Mouse (Mus musculus) C2C12 (cell line): ENCODE data around the gene Col19a1. TPM values are rescaled to one million over a fixed set of nuclear protein-coding genes. Genes with fewer than 3 reads are reported as not detected.

Experiments used
- H3K27me3 ChIP-seq: one replicate; pipeline ENCODE4 v1.6.1; 2011; ENCODE audit not compliant: control insufficient read depth, insufficient read depth, insufficient read length
- H3K36me3 ChIP-seq: one replicate; pipeline ENCODE4 v1.6.1; 2011; ENCODE audit not compliant: control insufficient read depth, insufficient read depth
- H3K4me3 ChIP-seq: one replicate; pipeline ENCODE4 v1.5.1; 2011; ENCODE audit warnings: mild to moderate bottlenecking, control low read depth; ENCODE audit not compliant: poor library complexity, insufficient read depth, severe bottlenecking
- H3K79me2 ChIP-seq: one replicate; pipeline ENCODE4 v1.6.1; 2011; ENCODE audit not compliant: control insufficient read depth, insufficient read depth
- H3K79me3 ChIP-seq: one replicate; pipeline ENCODE4 v1.6.1; 2011; ENCODE audit warnings: low read depth, control low read depth
- H3ac ChIP-seq: one replicate; pipeline ENCODE3; 2011; ENCODE audit warnings: low read depth; ENCODE audit not compliant: control insufficient read depth, insufficient read length
- CEBPB ChIP-seq: IDR thresholded peaks from one replicate; pipeline ENCODE4 v1.6.1; 2011; ENCODE audit warnings: low read depth, mild to moderate bottlenecking, control low read depth, moderate library complexity
- CTCF ChIP-seq: IDR thresholded peaks from one replicate; pipeline ENCODE4 v1.5.1; 2011; ENCODE audit not compliant: control insufficient read depth, insufficient read depth, insufficient read length
- FOSL1 ChIP-seq: IDR thresholded peaks from one replicate; pipeline ENCODE4 v1.8.0; 2011; ENCODE audit warnings: mild to moderate bottlenecking, low read length; ENCODE audit not compliant: poor library complexity, insufficient read depth, severe bottlenecking
- MAX ChIP-seq: IDR thresholded peaks from one replicate; pipeline ENCODE4 v1.6.1; 2011; ENCODE audit warnings: mild to moderate bottlenecking, control low read depth
- MYOD1 ChIP-seq: IDR thresholded peaks from one replicate; pipeline ENCODE4 v1.6.1; 2011; ENCODE audit warnings: low read depth; ENCODE audit not compliant: control insufficient read depth, insufficient read length
- MYOG ChIP-seq: IDR thresholded peaks from one replicate; pipeline ENCODE4 v1.6.1; 2011; ENCODE audit not compliant: control insufficient read depth, insufficient read length; ENCODE audit errors: extremely low read depth
- USF1 ChIP-seq: IDR thresholded peaks from one replicate; pipeline ENCODE4 v1.6.1; 2011; ENCODE audit warnings: low read depth, mild to moderate bottlenecking, control low read depth, moderate library complexity
- polyA plus RNA-seq: library from polyadenylated mRNA; unstranded; fragments of >200 nt; fragmentation: generic; extraction: Trizol; gene quantifications from one replicate; pipeline ENCODE4 v1.2.1, GENCODE M21; 2012; ENCODE audit warnings: missing spikeins

Col19a1 gene
- polyA plus RNA-seq, 1 experiment, result 0.01 TPM

DNA sequence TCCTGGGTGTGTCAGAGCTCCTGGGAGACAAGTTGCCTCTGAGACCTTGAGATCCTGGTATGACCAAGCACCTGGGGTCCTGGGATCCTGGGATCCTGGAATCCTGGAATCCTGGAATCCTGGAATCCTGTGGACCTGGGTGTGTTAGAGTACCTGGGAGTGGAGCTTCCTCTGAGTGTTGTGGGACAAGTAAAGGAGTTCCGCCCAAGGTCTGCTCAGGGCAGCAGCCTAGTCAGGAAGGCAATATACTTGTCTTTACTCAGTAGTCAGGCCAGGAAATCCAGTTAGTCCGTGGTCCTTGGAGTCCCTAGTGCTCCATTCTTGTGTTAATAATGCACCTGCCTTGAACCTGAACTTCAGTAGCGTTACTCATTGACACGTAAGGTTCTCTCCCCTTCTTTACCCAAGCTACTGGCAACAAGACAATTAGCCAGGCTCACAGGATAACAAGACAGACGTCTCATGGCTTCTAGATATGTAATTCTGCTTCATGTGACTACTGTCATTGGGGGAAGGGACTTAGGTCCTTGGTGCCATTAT lies 239.6 kb downstream of the Col19a1 start:
- Histone ChIP-seq H3K36me3 (no peaks in the 10 kb centered on the region), H3ac (no peak overlapping the region), H3K27me3 (no peaks in the 10 kb centered on the region), H3K4me3 (no peak overlapping the region), H3K79me2 (no peaks in the 10 kb centered on the region), H3K79me3 (no peaks in the 10 kb centered on the region)
- TF ChIP-seq MYOG (no peak), CTCF (no peak), FOSL1 (no peak), MYOD1 (no peak), MAX (no peak), CEBPB (no peak), USF1 (no peak)

DNA sequence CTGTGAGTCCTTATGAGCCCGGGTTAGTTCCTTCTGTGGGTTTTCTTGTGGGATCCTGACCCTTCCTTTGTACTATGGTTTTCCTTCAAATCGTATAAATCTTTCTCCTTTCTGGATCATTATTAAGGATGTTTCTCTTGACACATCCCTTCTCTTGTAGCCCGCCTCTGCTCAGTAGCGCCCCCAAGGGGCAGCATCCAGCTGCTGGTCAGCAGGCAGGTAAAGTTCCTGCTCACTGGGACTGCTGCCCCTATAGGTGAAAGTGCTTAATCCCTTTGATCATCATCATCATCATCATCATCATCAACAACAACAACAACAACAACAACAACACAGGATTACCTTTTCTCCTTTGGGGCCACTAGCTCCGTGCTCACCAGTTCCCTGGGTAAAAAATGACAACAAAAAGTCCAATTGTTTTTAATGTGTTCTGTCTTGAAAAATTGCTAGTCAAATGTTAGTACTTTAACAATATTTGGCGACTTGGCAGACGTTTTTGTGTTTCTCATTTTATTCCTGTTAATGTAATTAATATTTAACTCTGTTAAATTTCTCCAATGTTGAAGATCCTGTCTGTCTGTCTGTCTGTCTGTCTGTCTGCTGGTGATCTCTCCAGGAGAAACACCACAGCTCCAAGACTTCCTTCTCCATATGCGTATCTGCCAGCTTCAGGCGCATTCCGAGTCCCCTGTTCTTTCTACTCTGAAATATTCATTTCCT lies 249.6 kb downstream of the Col19a1 start:
- Histone ChIP-seq H3K4me3 (no peak overlapping the region), H3K79me3 (no peaks in the 10 kb centered on the region), H3K36me3 (no peaks in the 10 kb centered on the region), H3K79me2 (no peaks in the 10 kb centered on the region), H3K27me3 (no peaks in the 10 kb centered on the region), H3ac (no peak overlapping the region)
- TF ChIP-seq CEBPB (no peak), MYOD1 (no peak), CTCF (no peak), MYOG (no peak), MAX (no peak), FOSL1 (no peak), USF1 (no peak)

GRCm38 (mm10) chr1:24336051-24336450 lies 251.2 kb downstream of the Col19a1 start:
- Histone ChIP-seq H3K4me3 (no peak overlapping the region), H3K79me2 (no peaks in the 10 kb centered on the region), H3K27me3 (no peaks in the 10 kb centered on the region), H3K79me3 (no peaks in the 10 kb centered on the region), H3ac (no peak overlapping the region), H3K36me3 (no peaks in the 10 kb centered on the region)
- TF ChIP-seq CEBPB, result no peak
- TF ChIP-seq MYOD1, result no peak
- TF ChIP-seq MYOG, result no peak
- TF ChIP-seq CTCF, result no peak
- TF ChIP-seq USF1, result no peak
- TF ChIP-seq FOSL1, result no peak

- H3K36me3 ChIP-seq, result no peaks in the 10 kb centered on the region
- no peaks in the 10 kb centered on the region for H3K79me2 ChIP-seq
- H3K79me3 ChIP-seq, result no peaks in the 10 kb centered on the region
- no peak overlapping the region for H3ac ChIP-seq
- TF ChIP-seq FOSL1, result no peak
- TF ChIP-seq MYOG, result no peak
- TF ChIP-seq USF1, result no peak
- no peak for TF ChIP-seq MAX
- TF ChIP-seq MYOD1, result no peak
- no peak for TF ChIP-seq CEBPB
- no peak for TF ChIP-seq CTCF
- no peak overlapping the region for H3K4me3 ChIP-seq
- no peaks in the 10 kb centered on the region for H3K27me3 ChIP-seq
Observed at GRCm38 (mm10) chr1:24316961-24317589, 270.2 kb downstream of the Col19a1 start.

DNA sequence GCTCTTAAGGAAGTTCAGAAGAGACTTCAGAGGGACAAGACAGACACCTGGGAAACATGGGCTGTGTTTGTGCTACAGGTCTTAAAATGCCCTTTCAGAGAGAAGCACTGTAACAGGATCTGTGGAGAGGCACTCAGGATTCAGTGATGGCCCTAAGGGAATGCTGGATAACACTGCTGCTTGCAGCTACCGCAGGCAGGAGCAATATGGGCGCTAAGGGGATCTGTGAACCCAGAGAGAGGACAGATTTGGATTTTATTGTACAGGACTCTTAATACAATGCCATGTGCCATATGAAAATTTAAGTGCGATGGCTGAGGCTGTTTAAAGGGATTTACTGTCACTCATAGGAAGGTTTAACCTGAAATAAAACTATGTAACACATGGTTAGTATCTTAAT lies 270.8 kb downstream of the Col19a1 start:
- TF ChIP-seq MAX, result no peak
- TF ChIP-seq USF1, result no peak
- TF ChIP-seq FOSL1, result no peak
- TF ChIP-seq CEBPB, result no peak
- no peak for TF ChIP-seq MYOG
- no peak for TF ChIP-seq MYOD1
- no peak for TF ChIP-seq CTCF
- H3K79me2 ChIP-seq, result no peaks in the 10 kb centered on the region
- no peaks in the 10 kb centered on the region for H3K27me3 ChIP-seq
- H3K36me3 ChIP-seq, result no peaks in the 10 kb centered on the region
- no peak overlapping the region for H3ac ChIP-seq
- H3K4me3 ChIP-seq, result no peak overlapping the region
- no peaks in the 10 kb centered on the region for H3K79me3 ChIP-seq

GRCm38 (mm10) chr1:24310847-24311246 lies 276.4 kb downstream of the Col19a1 start:
- Histone ChIP-seq H3K79me3 (no peaks in the 10 kb centered on the region), H3K36me3 (no peaks in the 10 kb centered on the region), H3K27me3 (no peaks in the 10 kb centered on the region), H3K4me3 (no peak overlapping the region), H3K79me2 (no peaks in the 10 kb centered on the region), H3ac (no peak overlapping the region)
- TF ChIP-seq MYOD1 (no peak), MAX (no peak), CEBPB (no peak), USF1 (no peak), FOSL1 (no peak), MYOG (no peak), CTCF (no peak)
